24 mouse cellular contexts compared by ENCODE assay signal in the genomic region with DNA sequence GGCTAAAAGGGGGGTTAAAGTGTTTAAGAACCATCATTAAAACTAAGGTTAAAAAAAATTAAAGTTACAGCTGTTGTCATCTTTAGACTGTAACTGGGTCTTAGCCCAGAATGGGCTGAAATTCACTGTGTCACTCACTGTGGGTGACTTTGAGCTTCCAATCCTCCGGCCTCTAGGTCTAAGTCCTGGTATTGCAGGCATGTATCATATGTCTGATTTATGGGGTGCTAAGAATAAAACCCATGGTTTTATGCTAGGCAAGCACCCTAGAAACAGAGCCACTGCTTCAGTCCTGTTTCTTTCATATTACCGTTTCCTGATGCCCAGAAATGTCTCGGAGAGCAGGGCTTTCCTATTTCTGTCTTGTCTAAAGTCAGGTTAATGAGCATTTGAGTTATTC. TPM values are rescaled to one million over a fixed set of nuclear protein-coding genes. Genes with fewer than 3 reads are reported as not detected.
DNase-seq lines count a peak whose midpoint lies in the region; ATAC-seq and TF ChIP-seq lines count a peak whose summit lies in the region.
"Had no signal": no experiment of that assay in that cellular context is flagged by ENCODE, and none has a peak within 500 bp of the region (broad histone marks: within the 10 kb centered on the region; RNA-seq: fewer than 3 reads in every experiment).

No protein-coding gene starts in this region.

- no peak overlapping the region for H3K9ac ChIP-seq in limb, embryonic 12.5 days (replicated peaks)
- H3K9ac ChIP-seq in lung, embryonic 15.5 days = no peak overlapping the region
- no peak overlapping the region for H3K9ac ChIP-seq in lung, postnatal 0 days (replicated peaks; ENCODE audit: low read depth)
- no peak overlapping the region for H3K9ac ChIP-seq in limb, embryonic 13.5 days
- H3K9ac ChIP-seq in neural tube, embryonic 15.5 days (replicated peaks) = no peak overlapping the region
- H3K9ac ChIP-seq: embryonic facial prominence, embryonic 13.5 days; embryonic facial prominence, embryonic 15.5 days; forebrain, embryonic 12.5 days; forebrain, embryonic 15.5 days had no signal

- no peaks in the 10 kb centered on the region for H3K36me3 ChIP-seq in limb, embryonic 12.5 days
- peaks cover 43% of the 10 kb centered on the region for H3K36me3 ChIP-seq in limb, embryonic 10.5 days
- no peaks in the 10 kb centered on the region for H3K36me3 ChIP-seq in lung, embryonic 15.5 days
- no peaks in the 10 kb centered on the region for H3K36me3 ChIP-seq in lung, postnatal 0 days (ENCODE audit: insufficient read depth, low read length)
- H3K36me3 ChIP-seq in limb, embryonic 13.5 days = no peaks in the 10 kb centered on the region
- H3K36me3 ChIP-seq in neural tube, embryonic 15.5 days = no peaks in the 10 kb centered on the region
- H3K36me3 ChIP-seq: embryonic facial prominence, embryonic 15.5 days; forebrain, embryonic 12.5 days; forebrain, embryonic 15.5 days had no signal

- H3K4me1 ChIP-seq in limb, embryonic 12.5 days (replicated peaks) = peaks cover 54% of the 10 kb centered on the region
- H3K4me1 ChIP-seq in limb, embryonic 10.5 days = peaks cover 55% of the 10 kb centered on the region
- peaks cover 39% of the 10 kb centered on the region for H3K4me1 ChIP-seq in lung, embryonic 15.5 days
- no peaks in the 10 kb centered on the region for H3K4me1 ChIP-seq in lung, postnatal 0 days (ENCODE audit: insufficient read depth, low read depth, low read length)
- H3K4me1 ChIP-seq in limb, embryonic 13.5 days = peaks cover 59% of the 10 kb centered on the region
- H3K4me1 ChIP-seq in neural tube, embryonic 15.5 days = peaks cover 29% of the 10 kb centered on the region

- WGBS in limb, embryonic 12.5 days = 35% methylated on average over 3 of the region's 3 CpGs
- WGBS in limb, embryonic 10.5 days = 70% methylated on average over 3 of the region's 3 CpGs
- WGBS in lung, embryonic 15.5 days = 52% methylated on average over 3 of the region's 3 CpGs
- 63% methylated on average over 3 of the region's 3 CpGs for WGBS in lung, postnatal 0 days
- 22% methylated on average over 3 of the region's 3 CpGs for WGBS in limb, embryonic 13.5 days
- WGBS in neural tube, embryonic 15.5 days = 70% methylated on average over 3 of the region's 3 CpGs

- H3K27ac ChIP-seq in limb, embryonic 12.5 days = peak overlapping the region; percentile 57
- H3K27ac ChIP-seq in limb, embryonic 10.5 days = no peak overlapping the region
- H3K27ac ChIP-seq in lung, embryonic 15.5 days = peak overlapping the region; percentile 21; the same call in 1 of the 2 replicates
- H3K27ac ChIP-seq in lung, postnatal 0 days (ENCODE audit: low read length) = no peak overlapping the region
- H3K27ac ChIP-seq in limb, embryonic 13.5 days = peak overlapping the region; percentile 8; the same call in 1 of the 2 replicates
- no peak overlapping the region for H3K27ac ChIP-seq in neural tube, embryonic 15.5 days (replicated peaks)
- H3K27ac ChIP-seq: embryonic facial prominence, embryonic 13.5 days; embryonic facial prominence, embryonic 15.5 days; forebrain, embryonic 10.5 days; forebrain, embryonic 12.5 days; forebrain, embryonic 15.5 days had no signal

- peak; percentile 13; the same call in 1 of the 2 replicates for TF ChIP-seq CTCF in lung, postnatal 0 days (IDR thresholded peaks at IDR 0.05)

- H3K4me2 ChIP-seq in limb, embryonic 12.5 days = no peak overlapping the region
- H3K4me2 ChIP-seq in lung, embryonic 15.5 days = no peak overlapping the region
- H3K4me2 ChIP-seq in lung, postnatal 0 days (replicated peaks; ENCODE audit: low read depth, low read length) = no peak overlapping the region
- H3K4me2 ChIP-seq in limb, embryonic 13.5 days (replicated peaks) = no peak overlapping the region
- no peak overlapping the region for H3K4me2 ChIP-seq in neural tube, embryonic 15.5 days
- H3K4me2 ChIP-seq: embryonic facial prominence, embryonic 13.5 days; embryonic facial prominence, embryonic 15.5 days; forebrain, embryonic 12.5 days; forebrain, embryonic 15.5 days had no signal

- no peak overlapping the region for H3K4me3 ChIP-seq in limb, embryonic 12.5 days (replicated peaks)
- no peak overlapping the region for H3K4me3 ChIP-seq in limb, embryonic 10.5 days
- no peak overlapping the region for H3K4me3 ChIP-seq in lung, embryonic 15.5 days
- H3K4me3 ChIP-seq in lung, postnatal 0 days (ENCODE audit: low read depth, low read length) = no peak overlapping the region
- H3K4me3 ChIP-seq in limb, embryonic 13.5 days = no peak overlapping the region
- no peak overlapping the region for H3K4me3 ChIP-seq in neural tube, embryonic 15.5 days (replicated peaks)
- H3K4me3 ChIP-seq: embryonic facial prominence, embryonic 13.5 days; embryonic facial prominence, embryonic 15.5 days; erythroblast, embryonic 14.5 days; forebrain, embryonic 10.5 days; forebrain, embryonic 12.5 days; forebrain, embryonic 15.5 days had no signal

- H3K9me3 ChIP-seq in limb, embryonic 12.5 days = peaks cover 5% of the 10 kb centered on the region; the same call in 1 of the 2 replicates
- H3K9me3 ChIP-seq in limb, embryonic 10.5 days (replicated peaks) = no peaks in the 10 kb centered on the region
- H3K9me3 ChIP-seq in lung, embryonic 15.5 days = no peaks in the 10 kb centered on the region
- H3K9me3 ChIP-seq in lung, postnatal 0 days (ENCODE audit: low read length) = no peaks in the 10 kb centered on the region
- H3K9me3 ChIP-seq in limb, embryonic 13.5 days = no peaks in the 10 kb centered on the region; the same call in 1 of the 2 replicates
- H3K9me3 ChIP-seq in neural tube, embryonic 15.5 days (replicated peaks) = no peaks in the 10 kb centered on the region
- H3K9me3 ChIP-seq: forebrain, embryonic 12.5 days; forebrain, embryonic 15.5 days had no signal

- H3K27me3 ChIP-seq in limb, embryonic 12.5 days = no peaks in the 10 kb centered on the region
- H3K27me3 ChIP-seq in limb, embryonic 10.5 days (ENCODE audit: low read depth, poor library complexity, severe bottlenecking) = no peaks in the 10 kb centered on the region
- H3K27me3 ChIP-seq in lung, embryonic 15.5 days = no peaks in the 10 kb centered on the region
- H3K27me3 ChIP-seq in lung, postnatal 0 days (replicated peaks; ENCODE audit: insufficient read depth, low read length) = no peaks in the 10 kb centered on the region
- H3K27me3 ChIP-seq in limb, embryonic 13.5 days = no peaks in the 10 kb centered on the region
- H3K27me3 ChIP-seq in neural tube, embryonic 15.5 days (replicated peaks) = no peaks in the 10 kb centered on the region
- H3K27me3 ChIP-seq: embryonic facial prominence, embryonic 13.5 days; embryonic facial prominence, embryonic 15.5 days; forebrain, embryonic 15.5 days had no signal

- no peak for DNase-seq in limb, embryonic 10.5 days (ENCODE audit: low spot score)
- no peak for DNase-seq in lung, postnatal 10 days
- DNase-seq in lung, postnatal 0 days (ENCODE audit: low spot score) = peak; percentile 29
- DNase-seq in lung, postnatal 25 days (ENCODE audit: low spot score) = no peak
- DNase-seq: adrenal gland, adult 2 months; adrenal gland, postnatal 10 days; adrenal gland, postnatal 25 days; cerebellum, adult 11 months; cerebellum, adult 18-20 months; cerebellum, adult 8-10 months; cerebellum, adult 9-11 months; cerebellum, postnatal 14 days; cerebellum, postnatal 36 days; embryo, embryonic 11 days had no signal

- peak; percentile 27; the same call in 1 of the 2 replicates for ATAC-seq in limb, embryonic 12.5 days (ENCODE audit: insufficient number of reproducible peaks, insufficient read depth, low FRiP score, low TSS enrichment, low read depth)
- no peak for ATAC-seq in lung, embryonic 15.5 days (ENCODE audit: borderline replicate concordance, extremely low read depth, low FRiP score, low TSS enrichment)
- ATAC-seq in lung, postnatal 0 days = peak; percentile 38; the same call in 1 of the 2 replicates
- no peak for ATAC-seq in limb, embryonic 13.5 days (ENCODE audit: low FRiP score, low read depth)
- no peak for ATAC-seq in neural tube, embryonic 15.5 days (ENCODE audit: low FRiP score)
- ATAC-seq: forebrain, embryonic 15.5 days had no signal

- no peak for TF ChIP-seq EP300 in lung, postnatal 0 days (IDR thresholded peaks at IDR 0.05)

RNA-seq across cellular contexts. Expression of gene Tmem132c, which starts 52.1 kb away (rescaled TPM):
- 48.0 and 50.2 TPM in 2 replicates for polyA plus RNA-seq in limb, embryonic 12.5 days (2016; fragmentation: Nextera tagmentation; extraction: Ambion mirVana)
- polyA plus RNA-seq in limb, embryonic 10.5 days (2016; fragmentation: Nextera tagmentation; extraction: Ambion mirVana) = 40.4 and 44.7 TPM in 2 replicates
- 17.5 and 18.3 TPM in 2 replicates for polyA plus RNA-seq in lung, embryonic 15.5 days (2015; fragmentation: Nextera tagmentation; extraction: Ambion mirVana)
- polyA plus RNA-seq in lung, postnatal 0 days (2015; fragmentation: Nextera tagmentation; extraction: Ambion mirVana) = 11.1 and 11.8 TPM in 2 replicates
- polyA plus RNA-seq in limb, embryonic 13.5 days (2015; fragmentation: Nextera tagmentation; extraction: Ambion mirVana) = 35.6 and 37.5 TPM in 2 replicates
- 13.7 and 13.9 TPM in 2 replicates for polyA plus RNA-seq in neural tube, embryonic 15.5 days (2015; fragmentation: Nextera tagmentation; extraction: Ambion mirVana)
- polyA plus RNA-seq: erythroblast, embryonic 14.5 days had no signal

Comparison
In these comparisons a context has a peak if more than half of its experiments do, and no peak if none do; other contexts are left out.
1. ATAC-seq: peak in limb, embryonic 12.5 days (single experiment) and lung, postnatal 0 days (single experiment); none in lung, embryonic 15.5 days (single experiment), limb, embryonic 13.5 days (single experiment) and neural tube, embryonic 15.5 days (single experiment).
2. H3K27ac ChIP-seq: peak in limb, embryonic 12.5 days (single experiment), lung, embryonic 15.5 days (single experiment) and limb, embryonic 13.5 days (single experiment); none in limb, embryonic 10.5 days (single experiment), lung, postnatal 0 days (single experiment) and neural tube, embryonic 15.5 days (single experiment).